Mouse (Mus musculus): ENCODE data around the gene Slc22a23. TPM values are rescaled to one million over a fixed set of nuclear protein-coding genes. Genes with fewer than 3 reads are reported as not detected.

The Slc22a23 gene
- total RNA-seq, 2 experiments from 2014 or later, result 66.2 to 70.6 TPM

DNA sequence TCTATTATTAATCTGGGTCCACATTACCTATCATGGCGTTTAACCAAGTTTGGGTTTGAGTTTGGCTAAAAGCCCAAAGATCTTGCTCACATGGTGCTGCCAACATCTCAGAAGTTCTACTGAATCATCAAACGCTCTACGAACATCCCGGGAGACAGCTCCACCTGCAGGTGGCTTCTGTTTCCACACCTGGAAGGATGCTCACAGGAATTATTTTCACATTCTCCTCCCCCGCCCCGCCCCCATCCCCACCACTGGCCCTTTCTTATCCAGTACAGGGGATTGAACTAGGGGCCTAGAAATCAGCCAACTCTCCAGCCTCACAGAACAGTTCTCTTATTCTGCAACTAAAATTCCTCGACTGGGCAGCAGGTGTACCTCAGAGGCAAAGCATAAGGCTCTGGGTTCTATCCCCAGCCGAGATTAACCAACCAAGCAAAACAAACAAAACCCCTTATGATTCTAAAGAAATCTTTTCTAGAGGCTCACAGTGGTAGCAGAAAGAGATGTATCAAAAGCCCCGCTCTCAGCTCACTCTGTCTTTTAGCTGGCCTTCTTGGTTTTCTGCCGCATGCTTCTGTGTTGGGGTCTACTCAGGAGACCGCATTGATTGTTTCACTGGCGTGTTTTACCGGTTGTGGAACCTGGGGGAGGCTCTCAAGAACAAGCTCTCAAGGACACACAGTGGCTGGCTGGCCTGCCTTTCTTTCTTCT is 190.6 kb downstream of the Slc22a23 start:
- intact Hi-C loops (cut with DNase I), result loop anchor here (1.0 to 2.0 kb wide), 2 partner anchors 78 to 108 kb away; no protein-coding TSS in a partner anchor
- DNase-seq (ENCODE audit: low spot score in 2 of 2), result peak; percentile 83 to 93

DNA sequence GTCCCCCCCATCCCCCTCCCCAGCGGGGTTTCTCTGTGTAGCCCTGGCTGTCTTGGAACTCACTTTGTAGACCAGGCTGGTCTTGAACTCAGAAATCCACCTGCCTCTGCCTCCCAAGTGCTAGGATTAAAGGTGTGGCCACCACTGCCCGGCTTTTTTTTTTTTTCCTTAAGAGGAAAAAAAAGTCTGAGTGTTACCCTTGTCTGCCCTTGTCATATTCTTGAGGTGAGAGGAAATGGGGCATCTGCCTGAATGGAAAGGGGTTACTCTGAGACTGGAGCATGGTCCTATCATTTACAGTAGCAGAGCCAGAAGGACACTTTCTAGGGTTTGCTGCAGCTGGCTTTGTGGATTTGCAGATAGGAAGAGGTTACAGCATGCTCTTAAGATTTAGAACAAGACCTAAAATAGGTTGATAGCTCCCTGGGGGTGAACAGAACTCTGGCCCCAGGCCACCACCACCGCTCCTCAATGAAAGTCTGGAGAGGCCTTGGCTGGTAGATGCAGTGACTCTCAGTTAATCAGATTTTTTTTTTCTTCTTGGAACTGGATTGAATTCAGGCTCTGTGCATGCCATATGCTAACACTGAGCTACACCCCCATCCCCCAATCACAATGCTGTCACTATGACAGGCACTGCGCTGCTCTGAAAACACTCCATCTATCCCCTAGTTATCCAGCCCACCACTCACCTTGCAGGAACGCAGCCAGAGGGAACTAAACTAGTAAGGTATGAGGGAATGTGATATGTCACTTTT is 191.5 kb downstream of the Slc22a23 start:
- intact Hi-C loops (cut with DNase I), result loop anchor here (1.0 to 2.0 kb wide), 2 partner anchors 77 to 107 kb away; no protein-coding TSS in a partner anchor
- DNase-seq (ENCODE audit: low spot score in 2 of 2), result peak in 1 of 2 experiments; percentile 23

DNA sequence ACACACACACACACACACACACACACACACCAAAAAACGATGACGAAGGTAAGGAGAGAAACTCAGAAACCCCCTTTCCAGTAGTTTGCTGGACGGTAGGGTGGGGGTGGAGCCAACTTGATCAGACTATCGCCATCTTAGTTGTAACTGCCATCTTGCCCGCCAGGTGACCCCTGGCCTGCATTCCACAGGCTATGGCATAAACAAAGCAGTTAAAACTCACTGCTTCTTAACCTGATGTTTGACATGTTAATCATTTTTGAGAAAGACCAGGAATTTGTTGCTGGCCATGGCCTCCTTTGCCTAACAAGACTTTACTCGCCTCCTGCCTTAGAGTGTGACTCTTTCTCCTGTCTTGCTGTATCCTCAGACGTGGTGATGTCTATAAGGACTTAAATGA is 192.3 kb downstream of the Slc22a23 start:
- no peak for DNase-seq (ENCODE audit: low spot score in 2 of 2)
- intact Hi-C loops (cut with DNase I), result no loop called here

DNA sequence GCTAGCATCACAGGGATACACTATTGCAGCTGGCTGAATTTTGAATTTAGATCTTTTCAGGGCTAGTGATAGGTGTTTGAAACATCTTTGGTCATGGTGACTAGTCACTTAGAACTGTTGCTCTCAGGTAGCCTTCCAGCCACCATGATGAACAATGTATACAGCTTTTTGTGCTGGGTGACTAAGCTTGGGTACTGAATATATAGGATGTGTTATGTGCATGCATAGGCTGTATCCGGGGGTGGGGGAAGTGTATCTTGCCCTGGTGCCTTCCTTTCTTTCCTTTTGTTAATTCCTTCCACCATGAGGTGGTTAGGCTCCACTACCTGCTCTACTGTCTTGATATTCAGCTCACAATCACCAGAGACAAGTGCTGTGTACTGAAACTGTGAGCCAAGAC is 193.6 kb downstream of the Slc22a23 start:
- intact Hi-C loops (cut with DNase I), result no loop called here
- no peak for DNase-seq (ENCODE audit: low spot score in 2 of 2)

DNA sequence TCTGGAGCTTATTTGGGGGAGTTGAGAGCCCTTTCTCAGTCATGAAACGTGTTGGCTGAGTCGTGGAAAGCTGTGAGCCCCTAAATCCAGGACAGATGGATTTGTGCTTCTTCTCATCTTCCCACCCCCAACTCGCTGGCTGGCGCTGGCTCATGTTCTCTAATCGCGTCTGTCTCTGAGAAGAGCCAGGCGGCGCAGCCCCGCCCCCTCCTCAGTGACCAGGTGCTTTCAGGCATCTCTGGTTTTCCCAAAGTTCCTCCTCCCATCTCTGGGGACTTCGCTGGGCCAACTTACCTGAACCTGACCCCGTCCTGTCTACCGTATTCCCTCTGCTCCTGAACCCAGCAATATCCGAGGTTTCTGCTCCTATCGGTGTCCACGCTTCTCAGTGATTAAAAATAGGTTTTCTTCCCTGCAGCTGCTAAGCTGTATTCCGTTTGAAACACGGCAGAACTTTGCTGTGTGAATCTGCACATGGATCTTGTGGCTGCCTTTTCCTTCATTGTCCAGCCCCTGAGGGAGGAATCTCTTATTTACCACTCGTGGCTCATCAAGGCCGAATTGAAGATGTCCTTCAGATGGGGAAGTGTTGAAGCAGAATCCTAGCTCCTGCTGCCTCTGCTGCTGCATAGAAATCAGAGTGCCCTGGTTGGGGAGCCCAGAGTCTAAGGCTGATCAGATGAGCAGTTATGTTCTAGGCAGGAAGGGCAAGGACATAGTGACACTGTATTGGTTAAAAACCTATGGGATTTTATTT is 194.5 kb downstream of the Slc22a23 start:
- DNase-seq (ENCODE audit: low spot score in 2 of 2), result peak; percentile 72 to 82
- intact Hi-C loops (cut with DNase I), result loop anchor here (1.0 kb wide), 1 partner anchor 104 kb away; no protein-coding TSS in a partner anchor

DNA sequence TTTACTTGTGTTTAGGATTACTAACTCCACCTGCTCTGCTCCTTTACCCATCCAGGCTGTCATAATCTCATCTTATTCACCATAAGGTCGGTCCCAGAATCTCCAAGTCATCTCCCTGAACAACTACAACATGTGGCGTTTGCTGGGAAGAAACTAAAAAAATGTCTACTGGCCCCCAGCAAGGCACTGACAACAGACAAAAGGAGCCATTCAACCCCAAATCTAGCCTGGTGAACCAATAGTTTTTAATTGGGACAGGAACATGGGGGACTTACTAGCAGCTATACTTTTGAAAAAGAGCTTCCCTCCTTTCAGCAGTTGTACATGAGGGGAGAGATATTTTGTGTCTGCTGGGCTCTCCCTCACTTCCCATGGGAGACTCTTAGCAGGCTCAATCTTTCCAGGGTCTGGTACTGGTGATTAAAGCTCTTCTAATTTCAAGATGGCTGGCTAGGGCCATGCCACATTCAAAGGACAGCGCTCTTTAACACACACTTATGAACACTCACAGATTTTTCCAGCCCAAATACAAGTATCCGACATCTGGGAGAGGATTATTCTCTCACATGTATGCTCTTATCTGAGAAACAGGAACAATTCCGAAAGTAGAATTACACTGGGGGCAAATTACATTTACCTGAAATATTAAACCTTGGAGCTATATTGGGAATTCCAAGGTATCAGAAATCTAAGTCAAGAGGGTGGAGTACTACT is 195.4 kb downstream of the Slc22a23 start:
- no peak for DNase-seq (ENCODE audit: low spot score in 2 of 2)
- intact Hi-C loops (cut with DNase I), result loop anchor here (1.0 kb wide), 1 partner anchor 103 kb away; no protein-coding TSS in a partner anchor

DNA sequence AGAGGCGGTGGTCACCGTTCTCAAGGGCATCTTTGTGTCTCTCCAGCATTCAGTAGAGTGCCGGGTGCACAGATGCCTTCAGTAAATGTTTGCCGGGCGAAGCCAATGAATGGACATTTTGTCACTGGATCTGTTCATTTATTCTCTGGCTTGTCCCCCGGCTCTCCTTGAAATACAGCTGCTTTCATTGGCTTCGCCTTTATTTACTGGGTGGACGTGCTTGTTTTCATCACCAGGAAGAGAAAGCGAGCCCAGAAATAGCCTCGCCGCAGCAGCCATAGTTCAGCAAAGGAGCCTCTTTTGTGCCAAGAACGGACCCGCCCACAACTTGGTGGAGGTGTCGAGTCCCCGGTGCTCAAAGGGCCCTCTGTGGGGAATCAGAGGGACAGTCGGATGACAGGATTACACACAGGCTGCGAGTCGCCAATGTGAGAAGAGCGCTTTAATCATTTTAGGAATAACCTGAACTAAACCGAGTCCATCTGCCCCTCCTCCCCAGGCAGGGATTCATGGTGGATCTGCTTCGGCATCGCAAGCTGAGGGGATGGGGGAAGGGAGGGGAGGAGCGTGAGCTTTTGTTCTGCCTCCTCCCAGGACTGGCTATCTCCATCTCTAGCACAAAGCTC is 196.1 kb downstream of the Slc22a23 start:
- intact Hi-C loops (cut with DNase I), result no loop called here
- peak; percentile 65 to 86 for DNase-seq (ENCODE audit: low spot score in 2 of 2)

DNA sequence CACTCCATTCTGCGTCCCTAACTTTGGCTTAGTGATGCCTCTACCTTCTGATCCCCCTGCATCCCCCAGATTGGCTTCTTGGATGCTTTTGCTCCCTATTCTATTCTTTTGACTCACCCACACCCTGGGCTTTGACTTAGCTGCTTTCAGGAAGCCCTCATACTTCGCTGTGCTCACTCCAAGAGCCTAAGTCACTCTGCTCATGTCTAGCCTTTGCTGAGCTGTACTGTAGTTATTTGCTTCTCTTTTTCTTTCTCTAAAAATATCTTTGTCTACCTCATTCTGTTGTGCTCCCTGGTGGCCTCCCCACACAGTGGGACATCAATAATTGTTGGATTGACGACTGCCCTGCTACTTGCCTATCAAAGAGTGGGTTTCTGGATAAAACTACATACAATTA is 196.8 kb downstream of the Slc22a23 start:
- DNase-seq (ENCODE audit: low spot score in 2 of 2), result no peak
- intact Hi-C loops (cut with DNase I), result no loop called here

DNA sequence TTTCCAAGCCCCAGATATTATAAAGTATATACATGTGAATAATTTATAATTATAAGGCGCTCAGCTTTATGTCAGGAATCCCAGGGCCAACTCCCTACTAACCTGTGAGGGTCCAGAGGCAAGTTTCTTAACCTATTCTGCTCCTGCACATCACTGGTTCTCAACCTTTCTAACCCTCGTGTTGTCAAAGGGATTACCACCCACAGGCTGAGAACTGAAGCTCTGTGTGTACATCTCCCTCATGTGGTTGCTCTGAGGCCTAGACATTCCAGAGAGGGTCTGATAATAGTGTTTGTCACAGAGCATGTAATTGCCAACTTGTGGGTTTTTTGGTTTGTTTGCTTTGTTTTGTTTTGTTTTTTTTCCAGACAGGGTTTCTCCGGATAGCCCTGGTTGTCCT is 198.1 kb downstream of the Slc22a23 start:
- DNase-seq (ENCODE audit: low spot score in 2 of 2), result no peak
- intact Hi-C loops (cut with DNase I), result no loop called here

DNA sequence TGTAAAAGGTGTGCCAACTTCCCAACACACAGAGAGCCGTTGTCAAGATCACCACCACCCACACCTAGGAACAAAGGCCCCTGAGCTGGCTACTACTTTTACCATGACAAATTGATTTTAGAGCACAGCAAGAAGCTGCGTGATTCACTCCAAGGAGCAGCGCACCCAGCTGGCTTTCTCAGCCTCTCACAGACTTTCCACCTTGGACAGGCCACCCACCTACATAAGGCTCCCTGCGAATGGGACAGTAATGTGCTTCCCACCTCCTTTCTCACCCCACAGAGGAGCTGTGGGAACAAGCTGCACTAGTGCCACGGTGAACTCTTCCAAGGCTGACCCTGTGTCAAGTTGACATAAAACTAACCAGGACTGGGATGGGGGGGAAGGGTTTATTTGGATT is 201.6 kb downstream of the Slc22a23 start:
- DNase-seq (ENCODE audit: low spot score in 2 of 2), result no peak
- intact Hi-C loops (cut with DNase I), result no loop called here

DNA sequence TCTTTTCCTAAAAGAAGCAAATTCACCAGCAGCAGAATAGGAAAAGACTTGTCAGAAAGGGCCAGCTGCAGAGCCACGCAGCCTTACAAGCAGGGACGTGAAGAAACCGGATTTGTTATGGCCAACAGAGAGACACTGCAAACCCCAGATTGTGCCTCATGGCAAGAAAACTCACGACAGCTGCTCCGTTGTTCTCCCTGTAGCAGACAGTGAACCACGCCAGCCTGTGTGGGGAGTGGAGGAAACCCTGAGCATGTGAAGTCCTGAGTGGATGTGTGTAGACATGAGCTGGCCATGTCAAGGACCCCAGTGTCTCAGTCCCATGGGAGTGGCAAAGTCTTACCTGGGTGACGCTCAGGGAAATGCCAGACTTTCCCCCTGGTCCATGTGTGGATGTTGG is 208.4 kb downstream of the Slc22a23 start:
- intact Hi-C loops (cut with DNase I), result no loop called here
- peak; percentile 58 to 77 for DNase-seq (ENCODE audit: low spot score in 2 of 2)

DNA sequence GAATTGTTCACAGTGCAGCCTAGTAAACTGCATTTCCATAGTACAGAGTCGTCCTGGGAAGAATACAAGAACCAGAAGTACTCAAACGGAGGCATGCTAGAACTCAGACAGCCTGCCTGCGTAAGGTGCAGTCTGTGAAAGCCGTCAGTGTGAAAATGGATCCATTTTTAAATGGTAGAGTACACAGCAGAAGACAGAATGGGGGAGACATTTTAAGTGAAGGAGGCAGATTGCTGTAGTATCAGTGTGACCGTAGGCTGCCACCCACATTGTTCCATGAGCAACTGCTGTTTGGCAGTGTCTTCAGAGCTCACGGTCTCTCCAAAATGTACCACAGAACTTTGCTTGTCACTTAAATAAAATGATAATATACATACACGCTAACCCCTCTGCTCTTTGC is 210.7 kb downstream of the Slc22a23 start:
- intact Hi-C loops (cut with DNase I), result loop anchor here (5.0 kb wide), 1 partner anchor 37 kb away; no protein-coding TSS in a partner anchor
- DNase-seq (ENCODE audit: low spot score in 2 of 2), result peak; percentile 66 to 84

DNA sequence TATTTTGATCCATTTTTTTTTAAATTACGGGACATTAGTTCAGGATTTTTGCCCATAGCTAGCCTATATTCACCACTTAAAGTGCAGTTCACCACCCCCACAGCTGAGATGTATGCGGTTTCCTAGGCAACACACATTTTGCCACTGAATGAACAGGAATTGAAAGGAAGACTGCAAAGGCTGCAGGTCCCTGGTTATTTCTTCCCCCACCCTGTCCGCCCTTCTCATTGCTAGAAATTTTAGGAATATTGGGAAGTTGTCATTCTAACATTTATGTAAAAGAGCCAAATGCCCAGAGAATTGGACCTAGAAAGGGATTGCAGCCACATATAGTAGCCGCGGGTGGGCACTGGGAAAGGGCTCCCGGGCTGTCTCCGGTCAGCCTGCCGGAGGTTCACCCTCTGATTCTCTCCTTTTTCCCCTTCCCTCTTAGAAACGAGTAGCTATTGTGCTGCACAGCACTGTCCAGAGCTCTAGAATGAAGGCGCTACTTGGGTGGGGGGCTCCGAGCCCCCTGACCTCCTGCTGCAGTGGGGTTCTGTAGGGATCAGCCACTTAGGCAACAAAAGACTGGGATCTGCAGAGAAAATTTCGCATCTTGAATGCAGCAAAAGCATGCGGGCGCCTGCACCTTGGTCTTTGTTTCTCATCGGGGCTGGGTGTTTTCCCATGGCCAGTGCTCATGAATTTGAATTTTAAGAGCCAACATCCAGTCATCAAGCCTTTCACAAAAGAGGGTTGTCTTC is 211.5 kb downstream of the Slc22a23 start:
- DNase-seq (ENCODE audit: low spot score in 2 of 2), result peak in 1 of 2 experiments; percentile 40
- intact Hi-C loops (cut with DNase I), result loop anchor here (5.0 kb wide), 1 partner anchor 36 kb away; no protein-coding TSS in a partner anchor

DNA sequence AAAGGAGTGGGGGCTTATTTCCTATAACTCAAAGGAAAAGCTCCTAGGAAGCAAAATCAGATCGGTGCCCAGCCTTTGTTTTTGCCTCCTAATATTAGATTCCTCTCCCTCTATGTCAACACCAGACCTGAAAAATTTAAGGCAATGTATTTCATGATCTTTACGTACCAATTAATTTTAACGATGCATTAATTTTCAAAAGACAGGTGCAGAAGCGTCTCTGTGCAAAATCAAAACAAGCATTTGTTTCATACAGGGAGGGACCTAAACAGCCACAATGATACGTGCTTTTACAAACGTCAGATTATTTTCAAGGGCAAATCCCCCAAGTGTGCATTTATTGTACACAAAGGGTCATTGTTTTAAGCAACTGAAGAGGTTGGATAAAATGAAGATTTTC is 212.1 kb downstream of the Slc22a23 start:
- no peak for DNase-seq (ENCODE audit: low spot score in 2 of 2)
- intact Hi-C loops (cut with DNase I), result loop anchor here (5.0 kb wide), 1 partner anchor 36 kb away; no protein-coding TSS in a partner anchor

DNA sequence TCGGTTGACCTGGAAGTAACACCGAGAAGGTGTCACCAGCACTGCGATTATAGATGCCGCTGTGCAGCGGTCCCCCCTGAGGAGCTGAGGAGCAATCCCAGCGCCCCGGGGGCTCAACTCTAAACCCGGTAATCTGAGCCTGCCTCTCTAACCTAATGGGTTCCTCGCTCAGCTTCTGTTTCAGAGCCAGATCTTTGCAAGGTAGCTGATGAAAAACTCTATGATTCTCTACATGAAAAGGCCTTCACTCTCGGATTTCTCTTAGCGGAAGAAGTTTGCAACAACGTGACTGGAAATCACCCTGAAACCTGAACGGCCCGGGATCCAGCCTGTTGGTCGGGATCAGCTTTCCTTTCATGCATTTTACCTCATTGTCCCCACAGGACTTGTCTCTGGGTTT is 212.7 kb downstream of the Slc22a23 start:
- intact Hi-C loops (cut with DNase I), result loop anchor here (5.0 kb wide), 1 partner anchor 35 kb away; no protein-coding TSS in a partner anchor
- no peak for DNase-seq (ENCODE audit: low spot score in 2 of 2)

DNA sequence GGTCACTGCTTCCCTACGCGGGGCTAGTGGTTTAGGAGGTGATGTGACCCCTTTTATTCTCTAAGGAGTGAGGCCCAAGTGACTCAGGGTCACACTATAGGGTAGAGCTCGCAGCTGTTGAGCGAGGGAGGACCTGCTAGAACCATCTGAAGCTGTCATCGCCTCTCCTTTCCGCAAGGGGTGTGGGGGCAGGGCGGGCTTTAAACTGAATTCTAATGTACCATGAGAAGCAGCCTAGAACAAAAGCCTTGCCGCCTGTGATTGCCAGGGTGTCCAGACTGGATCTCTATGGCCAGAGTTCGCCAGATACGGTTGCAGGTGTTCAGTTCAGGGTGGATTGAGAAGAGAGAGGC is 213.3 kb downstream of the Slc22a23 start:
- intact Hi-C loops (cut with DNase I), result loop anchor here (5.0 kb wide), 1 partner anchor 34 kb away; no protein-coding TSS in a partner anchor
- peak; percentile 62 to 85 for DNase-seq (ENCODE audit: low spot score in 2 of 2)

DNA sequence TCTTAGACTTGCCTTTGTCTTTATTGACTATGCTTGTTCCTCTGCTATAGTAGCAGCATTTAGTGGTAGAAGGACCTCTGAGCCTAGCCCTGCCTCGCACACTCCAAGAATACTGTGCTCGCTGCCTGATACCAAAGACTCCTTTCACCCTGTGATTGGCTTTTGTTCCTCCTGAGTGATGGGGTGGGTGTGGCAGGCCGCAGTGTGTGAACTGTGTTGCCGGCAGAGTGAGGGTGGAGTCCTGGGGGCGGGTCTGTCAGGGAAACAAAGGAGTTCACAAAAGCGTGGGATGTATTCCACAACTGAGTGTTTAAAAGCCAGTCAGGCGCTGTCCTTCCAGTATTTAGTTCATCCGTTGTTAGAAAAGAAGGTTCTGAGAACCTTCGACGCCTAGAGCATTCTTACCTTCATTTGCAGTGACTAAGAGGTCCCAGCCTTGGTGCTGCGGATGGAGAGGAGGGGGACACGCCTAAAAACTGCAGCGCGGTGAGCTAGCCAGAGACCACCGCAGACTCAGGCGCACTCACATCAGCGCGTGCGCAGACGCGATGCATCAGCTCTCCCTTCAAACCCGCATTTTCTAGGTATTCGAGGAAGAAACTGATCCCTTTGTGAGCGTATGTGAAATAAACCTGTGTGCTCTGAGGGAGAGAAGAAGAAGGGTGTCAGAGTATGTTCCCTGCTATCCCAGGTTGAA is 213.8 kb downstream of the Slc22a23 start:
- peak in 1 of 2 experiments; percentile 45 for DNase-seq (ENCODE audit: low spot score in 2 of 2)
- intact Hi-C loops (cut with DNase I), result loop anchor here (5.0 kb wide), 1 partner anchor 34 kb away; no protein-coding TSS in a partner anchor

All from left cerebral cortex, postnatal 14 days (tissue).